ENCODE assay signal across 8 mouse cellular contexts in the genomic region with DNA sequence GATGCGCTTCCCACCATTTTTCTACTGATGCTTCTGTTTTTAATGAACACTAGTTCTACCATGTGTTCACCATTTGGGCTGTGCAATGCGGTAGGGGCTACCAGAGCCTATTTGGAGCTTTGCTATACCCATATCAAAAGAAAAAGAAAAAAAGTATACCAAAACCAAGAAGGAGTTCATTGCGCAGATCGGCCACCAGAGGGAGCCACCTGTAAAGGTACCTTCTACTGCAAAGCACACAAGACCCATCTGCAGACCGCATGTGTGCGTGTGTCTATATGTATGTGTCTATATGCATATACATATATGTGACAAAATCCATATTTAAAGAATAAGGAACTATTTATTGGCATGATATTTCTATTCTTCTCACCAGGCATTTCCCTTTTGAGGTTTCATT.
A peak's percentile ranks its signal among the peaks of the same experiment; 100 is the strongest.
DNase-seq lines count a peak whose midpoint lies in the region; ATAC-seq and TF ChIP-seq lines count a peak whose summit lies in the region.

No protein-coding gene starts in this region.

- H3K4me1 ChIP-seq in hindbrain, embryonic 10.5 days (replicated peaks) = peaks cover 7% of the 10 kb centered on the region; the same call in 1 of the 2 replicates
- no peaks in the 10 kb centered on the region for H3K4me1 ChIP-seq in hindbrain, embryonic 13.5 days (replicated peaks)
- H3K4me1 ChIP-seq in embryonic facial prominence, embryonic 11.5 days (ENCODE audit: control insufficient read depth, insufficient read depth, low read length) = no peaks in the 10 kb centered on the region
- peaks cover 2% of the 10 kb centered on the region; the same call in 1 of the 2 replicates for H3K4me1 ChIP-seq in testis, adult 2 months (ENCODE audit: control insufficient read depth, insufficient read depth, low read length)

- no peak overlapping the region for H3K9ac ChIP-seq in hindbrain, embryonic 13.5 days
- no peak overlapping the region for H3K9ac ChIP-seq in embryonic facial prominence, embryonic 11.5 days (replicated peaks; ENCODE audit: low read length)

- ATAC-seq in hindbrain, embryonic 13.5 days (ENCODE audit: low FRiP score) = no peak
- ATAC-seq in embryonic facial prominence, embryonic 11.5 days (replicated peaks; ENCODE audit: insufficient number of reproducible peaks, low FRiP score, low TSS enrichment, low read depth) = no peak

- H3K4me3 ChIP-seq in hindbrain, embryonic 10.5 days = no peak overlapping the region
- H3K4me3 ChIP-seq in hindbrain, embryonic 13.5 days = no peak overlapping the region
- H3K4me3 ChIP-seq in embryonic facial prominence, embryonic 11.5 days (ENCODE audit: low read depth, low read length) = no peak overlapping the region
- H3K4me3 ChIP-seq in testis, adult 2 months (ENCODE audit: control insufficient read depth, low read depth, low read length) = no peak overlapping the region

- 25% methylated on average over 6 of the region's 6 CpGs for WGBS in hindbrain, embryonic 10.5 days
- WGBS in hindbrain, embryonic 13.5 days = 19% methylated on average over 6 of the region's 6 CpGs
- WGBS in embryonic facial prominence, embryonic 11.5 days = 23% methylated on average over 6 of the region's 6 CpGs

- H3K27me3 ChIP-seq in hindbrain, embryonic 10.5 days (ENCODE audit: insufficient read depth, poor library complexity, severe bottlenecking) = peaks cover 36% of the 10 kb centered on the region
- no peaks in the 10 kb centered on the region for H3K27me3 ChIP-seq in hindbrain, embryonic 13.5 days
- no peaks in the 10 kb centered on the region for H3K27me3 ChIP-seq in embryonic facial prominence, embryonic 11.5 days (ENCODE audit: control insufficient read depth, insufficient read depth, low read length)
- H3K27me3 ChIP-seq in testis, adult 2 months (ENCODE audit: control insufficient read depth, insufficient read depth, low read length) = no peaks in the 10 kb centered on the region

- TF ChIP-seq CTCF in testis, adult 2 months (IDR thresholded peaks at IDR 0.05; ENCODE audit: control insufficient read depth, insufficient read depth, insufficient replicate concordance, low read depth, low read length) = peak; percentile 46; the same call in 1 of the 2 replicates

- H3K27ac ChIP-seq in hindbrain, embryonic 10.5 days = no peak overlapping the region
- no peak overlapping the region for H3K27ac ChIP-seq in hindbrain, embryonic 13.5 days
- H3K27ac ChIP-seq in embryonic facial prominence, embryonic 11.5 days (replicated peaks; ENCODE audit: low read depth, low read length) = no peak overlapping the region
- no peak overlapping the region for H3K27ac ChIP-seq in testis, adult 2 months (ENCODE audit: control insufficient read depth, insufficient read depth, low read depth, low read length)

- intact Hi-C loops in left cerebral cortex, postnatal 25 days (cut with DNase I) = loop anchor here (2.0 to 5.0 kb wide), 2 partner anchors 88 to 841 kb away; no protein-coding TSS in a partner anchor

- H3K36me3 ChIP-seq in hindbrain, embryonic 10.5 days = no peaks in the 10 kb centered on the region
- H3K36me3 ChIP-seq in hindbrain, embryonic 13.5 days = no peaks in the 10 kb centered on the region
- H3K36me3 ChIP-seq in embryonic facial prominence, embryonic 11.5 days (replicated peaks; ENCODE audit: control insufficient read depth, insufficient read depth, low read depth, low read length) = no peaks in the 10 kb centered on the region
- no peaks in the 10 kb centered on the region for H3K36me3 ChIP-seq in testis, adult 2 months (ENCODE audit: control insufficient read depth, insufficient read depth, low read length)

- H3K9me3 ChIP-seq in hindbrain, embryonic 10.5 days = no peaks in the 10 kb centered on the region
- no peaks in the 10 kb centered on the region for H3K9me3 ChIP-seq in hindbrain, embryonic 13.5 days
- no peaks in the 10 kb centered on the region for H3K9me3 ChIP-seq in embryonic facial prominence, embryonic 11.5 days (replicated peaks; ENCODE audit: control insufficient read depth, low read length)

- H3K4me2 ChIP-seq in hindbrain, embryonic 13.5 days = no peak overlapping the region
- no peak overlapping the region for H3K4me2 ChIP-seq in embryonic facial prominence, embryonic 11.5 days (ENCODE audit: low read depth, low read length)

- TF ChIP-seq POLR2A in testis, adult 2 months (IDR thresholded peaks at IDR 0.05; ENCODE audit: control insufficient read depth, low read depth, low read length) = no peak

- DNase-seq in hindbrain, embryonic 10.5 days (ENCODE audit: low spot score) = peak; percentile 61
- peak; percentile 59 for DNase-seq in adrenal gland, postnatal 25 days
- peak; percentile 77 for DNase-seq in embryonic facial prominence, embryonic 11.5 days (ENCODE audit: low spot score)
- peak; percentile 73 for DNase-seq in heart, postnatal 4 days
- DNase-seq in left cerebral cortex, postnatal 25 days (ENCODE audit: low spot score in 2 of 2) = peak; percentile 55 to 70
- peak; percentile 35 to 44 for DNase-seq in natural killer cell, adult 2 months (ENCODE audit: low spot score in 2 of 2)
